Mouse (Mus musculus): Measurements from ENCODE around the gene Nol10. TPM values are rescaled to one million over a fixed set of nuclear protein-coding genes. Genes with fewer than 3 reads are reported as not detected.
"Not testable (repeated sequence)": the region's sequence is repeated elsewhere in the genome, so short reads cannot be mapped to it uniquely, and the experiment has no call there.

The Nol10 gene
- polyA plus RNA-seq, 1 experiment from 2014 or later = 35.4 TPM

DNA sequence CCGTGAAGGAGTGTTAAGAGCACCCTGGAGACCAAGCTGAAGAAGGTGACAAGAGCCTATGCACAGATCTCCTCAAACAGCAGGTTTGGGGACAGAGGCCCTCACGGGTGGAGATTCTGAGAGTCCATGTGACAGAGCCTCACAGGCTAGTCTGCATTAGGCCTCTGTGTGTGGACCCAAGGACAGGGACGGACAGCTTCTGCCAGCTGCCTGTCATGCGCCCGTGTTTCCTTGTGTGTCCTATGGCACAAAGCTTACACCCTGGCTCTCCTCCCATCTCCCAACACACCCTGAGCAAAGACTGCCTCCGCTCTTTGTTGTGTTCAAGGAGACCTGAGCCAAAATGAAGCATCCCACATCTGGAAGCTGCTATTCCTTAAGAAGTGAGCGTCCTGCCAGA is 97.0 kb downstream of the Nol10 start:
- 93% methylated on average over 7 of the region's 7 CpGs for WGBS
- H3K27me3 ChIP-seq = no peaks in the 10 kb centered on the region
- ATAC-seq (ENCODE audit: insufficient number of reproducible peaks, insufficient read depth, low FRiP score, low TSS enrichment) = no peak
- no peaks in the 10 kb centered on the region for H3K9me3 ChIP-seq
- H3K4me3 ChIP-seq = no peak overlapping the region
- peaks cover 4% of the 10 kb centered on the region; the same call in 1 of the 2 replicates for H3K4me1 ChIP-seq
- H3K9ac ChIP-seq = no peak overlapping the region
- H3K36me3 ChIP-seq = no peaks in the 10 kb centered on the region
- no peak overlapping the region for H3K4me2 ChIP-seq (replicated peaks)
- H3K27ac ChIP-seq = no peak overlapping the region

DNA sequence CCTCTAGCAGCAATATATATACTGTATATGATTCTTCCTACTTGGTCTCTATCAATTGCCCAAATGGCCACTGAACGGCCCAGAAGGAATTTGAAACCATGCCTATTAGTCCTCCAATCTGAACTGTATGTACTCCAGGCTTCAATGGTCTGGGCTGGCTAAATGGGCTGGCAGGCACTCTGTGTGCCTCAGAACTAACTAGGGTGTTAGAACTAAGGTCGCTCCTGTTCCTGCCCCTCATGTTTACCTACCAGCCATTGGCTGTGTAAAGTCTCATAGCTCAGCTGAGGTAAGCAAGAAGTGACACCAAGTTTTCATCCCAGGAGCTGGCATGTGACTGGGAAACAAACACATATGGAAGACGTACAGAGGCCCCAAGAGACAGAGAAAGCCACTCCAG is 100.5 kb downstream of the Nol10 start:
- no peak for ATAC-seq (ENCODE audit: insufficient number of reproducible peaks, insufficient read depth, low FRiP score, low TSS enrichment)
- Histone ChIP-seq H3K9ac (no peak overlapping the region), H3K4me2 (replicated peaks) (no peak overlapping the region), H3K4me1 (peaks cover 4% of the 10 kb centered on the region; the same call in 1 of the 2 replicates), H3K27me3 (no peaks in the 10 kb centered on the region), H3K27ac (no peak overlapping the region), H3K9me3 (no peaks in the 10 kb centered on the region), H3K4me3 (no peak overlapping the region), H3K36me3 (no peaks in the 10 kb centered on the region)
- WGBS = 65% methylated on average over 3 of the region's 3 CpGs

DNA sequence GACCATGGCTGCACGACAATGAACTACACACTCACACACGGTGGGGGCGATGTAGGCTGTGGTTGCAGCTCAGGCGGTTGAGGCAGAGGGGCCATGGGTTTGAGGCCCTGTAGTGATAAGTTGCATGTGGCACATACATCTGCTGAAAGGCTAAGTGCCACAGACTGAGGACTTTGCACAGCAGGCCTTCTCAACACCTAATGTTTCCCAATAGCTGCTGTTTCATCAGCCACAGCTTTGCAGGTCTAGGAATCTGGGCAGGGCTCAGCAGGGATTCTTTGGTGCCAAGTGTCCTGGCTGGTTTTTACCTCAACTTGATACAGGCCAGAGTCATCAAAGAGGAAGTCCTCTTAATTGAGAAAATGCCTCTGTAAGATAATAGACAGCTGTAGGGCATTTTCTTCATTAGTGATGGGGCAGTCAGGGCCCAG is 101.4 kb downstream of the Nol10 start:
- ATAC-seq (ENCODE audit: insufficient number of reproducible peaks, insufficient read depth, low FRiP score, low TSS enrichment) = no peak
- Histone ChIP-seq H3K9ac (no peak overlapping the region), H3K4me2 (replicated peaks) (no peak overlapping the region), H3K4me1 (no peaks in the 10 kb centered on the region), H3K27me3 (no peaks in the 10 kb centered on the region), H3K27ac (no peak overlapping the region), H3K4me3 (no peak overlapping the region), H3K9me3 (no peaks in the 10 kb centered on the region), H3K36me3 (no peaks in the 10 kb centered on the region)
- 91% methylated on average over 4 of the region's 4 CpGs for WGBS

DNA sequence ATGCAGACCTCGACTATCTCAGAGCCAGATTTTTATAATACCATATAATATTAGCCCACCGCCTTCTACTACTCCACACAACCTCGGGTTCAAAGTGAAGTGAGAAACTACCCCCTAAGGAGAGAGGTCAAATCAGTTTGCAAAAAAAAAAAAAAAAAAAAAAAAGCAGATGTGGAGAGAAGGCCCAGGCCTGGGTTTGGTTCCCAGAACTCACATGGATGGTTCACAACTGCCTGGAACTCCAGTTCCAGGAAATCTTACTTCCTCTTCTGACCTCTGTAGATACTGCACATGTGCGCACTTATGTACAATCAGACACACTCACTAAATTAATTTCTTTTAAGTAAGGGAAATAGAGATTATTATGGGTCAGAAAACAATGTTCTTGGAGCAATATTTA is 102.2 kb downstream of the Nol10 start:
- H3K27me3 ChIP-seq = no peaks in the 10 kb centered on the region
- H3K4me2 ChIP-seq (replicated peaks) = no peak overlapping the region
- no peak for ATAC-seq (ENCODE audit: insufficient number of reproducible peaks, insufficient read depth, low FRiP score, low TSS enrichment)
- no peak overlapping the region for H3K9ac ChIP-seq
- H3K4me3 ChIP-seq = no peak overlapping the region
- WGBS = 76% methylated on average over 4 of the region's 4 CpGs
- no peaks in the 10 kb centered on the region for H3K9me3 ChIP-seq
- no peaks in the 10 kb centered on the region for H3K4me1 ChIP-seq
- H3K36me3 ChIP-seq = no peaks in the 10 kb centered on the region
- H3K27ac ChIP-seq = no peak overlapping the region

DNA sequence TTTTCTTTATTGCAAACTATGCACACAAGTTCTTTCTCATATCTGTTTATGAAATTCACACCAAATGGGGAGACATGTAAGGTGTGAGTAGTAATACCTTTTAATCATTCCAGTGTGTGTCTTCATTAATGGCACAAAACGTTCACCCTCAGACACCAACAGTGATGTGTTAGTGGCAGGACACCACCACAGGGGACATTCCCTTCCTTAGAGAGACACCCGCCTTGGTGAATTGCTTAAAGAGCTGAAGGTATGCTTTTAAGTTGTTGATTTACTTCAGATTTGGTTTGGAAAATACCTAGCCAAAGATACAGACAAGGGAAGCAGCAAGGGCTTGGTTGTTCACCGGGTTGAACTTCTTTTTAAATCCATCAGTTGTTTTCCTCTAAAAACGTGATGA is 102.7 kb downstream of the Nol10 start:
- ATAC-seq (ENCODE audit: insufficient number of reproducible peaks, insufficient read depth, low FRiP score, low TSS enrichment) = no peak
- Histone ChIP-seq H3K9ac (no peak overlapping the region), H3K36me3 (no peaks in the 10 kb centered on the region), H3K4me3 (no peak overlapping the region), H3K27ac (no peak overlapping the region), H3K4me1 (no peaks in the 10 kb centered on the region), H3K4me2 (replicated peaks) (no peak overlapping the region), H3K9me3 (no peaks in the 10 kb centered on the region), H3K27me3 (no peaks in the 10 kb centered on the region)
- 71% methylated on average over 4 of the region's 4 CpGs for WGBS

DNA sequence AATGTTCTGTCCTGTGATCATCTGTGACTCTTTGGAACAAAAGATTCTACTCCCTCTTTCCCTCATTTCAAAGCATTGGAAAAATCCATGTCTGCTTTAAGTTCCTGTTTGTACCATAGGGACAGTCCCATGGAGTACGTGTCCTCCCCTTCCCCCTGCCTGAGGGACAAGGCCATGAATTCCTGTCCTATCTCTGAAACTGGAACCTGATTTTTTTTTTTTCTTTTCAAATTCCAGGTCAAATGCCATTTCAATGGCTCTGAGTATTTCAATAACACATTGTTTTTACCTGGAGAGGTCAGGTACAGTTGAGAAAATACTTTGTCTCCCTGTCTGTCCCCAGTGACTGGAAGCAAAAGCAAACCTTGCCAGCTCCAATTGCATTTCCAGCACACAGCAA is 104.0 kb downstream of the Nol10 start:
- ATAC-seq (ENCODE audit: insufficient number of reproducible peaks, insufficient read depth, low FRiP score, low TSS enrichment) = no peak
- Histone ChIP-seq H3K9ac (no peak overlapping the region), H3K4me1 (no peaks in the 10 kb centered on the region), H3K36me3 (no peaks in the 10 kb centered on the region), H3K9me3 (no peaks in the 10 kb centered on the region), H3K4me2 (replicated peaks) (no peak overlapping the region), H3K27me3 (no peaks in the 10 kb centered on the region), H3K4me3 (no peak overlapping the region), H3K27ac (no peak overlapping the region)
- 71% methylated on average over 1 of the region's 1 CpGs for WGBS

DNA sequence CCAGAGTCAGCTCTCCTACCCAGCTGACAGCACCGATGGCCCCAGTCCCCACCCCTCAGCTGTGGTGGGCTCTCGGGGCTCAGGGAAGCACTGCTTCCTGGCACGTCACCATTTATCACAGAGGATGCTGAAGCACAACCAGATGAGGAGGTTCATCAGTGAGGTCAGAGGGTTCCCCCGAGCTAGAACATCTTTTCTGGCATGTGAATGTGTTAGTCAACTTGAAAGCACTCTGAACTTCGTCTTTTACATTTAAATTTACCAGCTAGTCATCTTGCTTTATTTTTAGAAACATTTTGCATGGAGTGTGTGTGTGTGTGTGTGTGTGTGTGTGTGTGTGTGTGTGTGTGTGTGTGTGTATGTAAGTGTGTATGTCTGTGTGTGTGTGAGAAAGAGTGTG is 105.7 kb downstream of the Nol10 start:
- 50% methylated on average over 5 of the region's 5 CpGs for WGBS
- no peak overlapping the region for H3K4me3 ChIP-seq

DNA sequence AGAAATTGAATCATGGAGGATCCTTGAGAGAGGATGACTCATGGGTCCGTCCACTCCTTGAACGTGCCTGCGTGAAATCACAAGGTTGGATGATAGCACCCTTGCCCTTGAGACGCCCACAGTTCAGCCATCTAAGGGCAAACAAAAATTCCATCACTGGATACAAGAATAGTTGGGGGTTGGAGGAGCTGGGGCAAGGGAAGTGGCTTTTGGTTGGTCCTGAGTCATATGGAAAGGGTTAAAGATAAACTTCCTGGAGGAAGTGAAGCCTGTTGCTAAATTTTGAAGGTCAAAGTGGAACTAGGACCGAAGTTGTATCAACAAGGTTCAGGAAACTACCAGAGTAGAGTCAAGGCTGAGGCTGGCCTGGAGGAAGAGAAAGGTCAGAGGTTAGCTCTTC is 106.8 kb downstream of the Nol10 start:
- 74% methylated on average over 5 of the region's 5 CpGs for WGBS

More for the DNA sequence above, 105.7 kb downstream of the Nol10 start:
- no peaks in the 10 kb centered on the region for H3K36me3 ChIP-seq
- no peak overlapping the region for H3K27ac ChIP-seq
- no peaks in the 10 kb centered on the region for H3K9me3 ChIP-seq
- no peak overlapping the region for H3K4me2 ChIP-seq (replicated peaks)
- no peak for ATAC-seq (ENCODE audit: insufficient number of reproducible peaks, insufficient read depth, low FRiP score, low TSS enrichment)
- H3K4me1 ChIP-seq = no peaks in the 10 kb centered on the region
- H3K9ac ChIP-seq = no peak overlapping the region
- H3K27me3 ChIP-seq = no peaks in the 10 kb centered on the region

DNA sequence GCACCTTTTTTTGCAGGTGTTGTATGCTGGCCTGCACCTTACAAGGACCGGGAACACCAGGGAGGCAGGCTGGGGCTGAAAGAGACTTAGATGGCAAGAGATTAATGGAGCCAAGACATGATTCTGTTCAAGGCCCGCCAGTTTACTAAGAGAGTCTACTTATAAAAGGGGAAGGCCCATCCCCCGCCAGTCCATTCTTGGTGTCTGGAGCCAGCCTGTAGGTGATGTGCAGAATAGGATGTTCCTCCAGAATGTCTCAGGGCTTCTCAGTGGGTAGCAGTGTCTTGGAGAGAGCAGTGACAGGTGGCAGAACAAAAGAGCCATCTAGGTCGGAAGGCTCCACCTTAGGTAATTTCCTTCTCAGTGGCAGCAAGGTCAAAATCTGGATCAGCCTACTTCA is 111.0 kb downstream of the Nol10 start:
- H3K4me1 ChIP-seq; H3K9me3 ChIP-seq; H3K27me3 ChIP-seq; ATAC-seq (ENCODE audit: insufficient number of reproducible peaks, insufficient read depth, low FRiP score, low TSS enrichment); H3K9ac ChIP-seq; H3K36me3 ChIP-seq; H3K4me2 ChIP-seq (replicated peaks); H3K27ac ChIP-seq; H3K4me3 ChIP-seq: not testable (repeated sequence)
- WGBS = 90% methylated on average over 4 of the region's 4 CpGs

More for the DNA sequence above, 106.8 kb downstream of the Nol10 start:
- Histone ChIP-seq H3K9ac (no peak overlapping the region), H3K4me1 (no peaks in the 10 kb centered on the region), H3K27me3 (no peaks in the 10 kb centered on the region), H3K4me3 (no peak overlapping the region), H3K4me2 (replicated peaks) (no peak overlapping the region), H3K36me3 (no peaks in the 10 kb centered on the region), H3K27ac (no peak overlapping the region), H3K9me3 (0 out of 2 replicates have a peak, but pooled peaks cover 6% of the 10 kb centered on the region)
- no peak for ATAC-seq (ENCODE audit: insufficient number of reproducible peaks, insufficient read depth, low FRiP score, low TSS enrichment)

DNA sequence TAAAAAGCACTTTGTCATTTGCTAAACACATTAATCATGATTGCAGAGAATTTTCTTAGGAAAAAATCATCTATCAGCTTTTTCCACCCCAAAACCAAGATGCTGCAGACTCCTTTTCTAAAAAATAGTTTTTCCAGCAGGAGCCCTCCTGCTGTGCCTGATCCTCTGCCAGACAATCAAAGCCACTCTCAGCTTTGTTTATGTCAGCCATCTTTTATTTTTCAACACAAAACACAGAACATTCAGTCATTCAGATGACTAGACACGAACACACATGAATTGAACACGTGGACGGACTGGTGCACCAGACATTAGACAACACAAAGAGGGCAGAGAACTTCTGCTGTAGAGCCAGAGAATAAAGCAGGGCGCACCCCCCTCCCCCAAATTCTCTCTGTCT is 115.4 kb downstream of the Nol10 start:
- Histone ChIP-seq H3K9me3 (0 out of 2 replicates have a peak, but pooled peaks cover 8% of the 10 kb centered on the region), H3K36me3 (no peaks in the 10 kb centered on the region), H3K4me3 (no peak overlapping the region), H3K27ac (no peak overlapping the region), H3K4me1 (no peaks in the 10 kb centered on the region), H3K27me3 (no peaks in the 10 kb centered on the region), H3K9ac (no peak overlapping the region), H3K4me2 (replicated peaks) (no peak overlapping the region)
- 81% methylated on average over 4 of the region's 4 CpGs for WGBS
- no peak for ATAC-seq (ENCODE audit: insufficient number of reproducible peaks, insufficient read depth, low FRiP score, low TSS enrichment)

DNA sequence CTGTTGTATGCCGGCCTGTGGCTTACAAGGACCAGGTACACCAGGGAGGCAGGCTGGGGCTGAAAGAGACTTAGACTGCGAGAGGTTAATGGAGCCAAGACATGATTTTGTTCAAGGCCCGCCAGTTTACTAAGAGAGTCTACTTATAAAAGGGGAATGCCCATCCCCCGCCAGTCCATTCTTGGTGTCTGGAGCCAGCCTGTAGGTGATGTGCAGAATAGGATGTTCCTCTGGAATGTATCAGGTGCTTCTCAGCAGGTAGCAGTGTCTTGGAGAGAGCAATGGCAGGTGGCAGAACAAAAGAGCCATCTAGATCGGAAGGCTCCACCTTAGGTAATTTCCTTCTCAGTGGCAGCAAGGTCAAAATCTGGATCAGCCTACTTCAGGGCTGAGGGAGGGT is 116.3 kb downstream of the Nol10 start:
- H3K4me2 ChIP-seq (replicated peaks); H3K9me3 ChIP-seq; H3K4me1 ChIP-seq; ATAC-seq (ENCODE audit: insufficient number of reproducible peaks, insufficient read depth, low FRiP score, low TSS enrichment); H3K27me3 ChIP-seq; H3K27ac ChIP-seq; H3K36me3 ChIP-seq; H3K4me3 ChIP-seq; H3K9ac ChIP-seq: not testable (repeated sequence)
- 82% methylated on average over 5 of the region's 5 CpGs for WGBS

DNA sequence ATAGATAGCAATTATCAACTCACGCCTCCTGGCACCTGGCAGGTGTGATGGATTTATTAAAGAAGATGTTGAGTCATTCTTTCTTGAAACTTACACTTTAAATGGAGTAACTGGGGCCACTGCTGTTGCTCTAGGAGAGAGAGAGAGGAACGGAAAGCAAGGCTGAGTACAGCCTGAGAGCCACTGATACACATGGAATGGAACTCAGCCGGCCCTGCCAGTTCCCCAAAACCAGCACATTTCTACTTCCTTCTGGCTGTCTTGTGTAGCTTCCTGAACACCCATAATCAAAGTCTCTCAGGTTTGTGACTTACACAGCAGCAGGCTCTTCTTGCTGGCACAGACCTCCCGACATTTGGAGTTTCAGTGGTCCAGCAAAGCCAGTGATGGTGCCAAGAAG is 118.5 kb downstream of the Nol10 start:
- H3K4me1 ChIP-seq = no peaks in the 10 kb centered on the region
- no peak overlapping the region for H3K9ac ChIP-seq
- ATAC-seq (ENCODE audit: insufficient number of reproducible peaks, insufficient read depth, low FRiP score, low TSS enrichment) = no peak
- H3K27me3 ChIP-seq = no peaks in the 10 kb centered on the region
- no peak overlapping the region for H3K4me2 ChIP-seq (replicated peaks)
- H3K4me3 ChIP-seq = no peak overlapping the region
- H3K36me3 ChIP-seq = no peaks in the 10 kb centered on the region
- H3K9me3 ChIP-seq = no peaks in the 10 kb centered on the region
- WGBS = 81% methylated on average over 4 of the region's 4 CpGs
- no peak overlapping the region for H3K27ac ChIP-seq

DNA sequence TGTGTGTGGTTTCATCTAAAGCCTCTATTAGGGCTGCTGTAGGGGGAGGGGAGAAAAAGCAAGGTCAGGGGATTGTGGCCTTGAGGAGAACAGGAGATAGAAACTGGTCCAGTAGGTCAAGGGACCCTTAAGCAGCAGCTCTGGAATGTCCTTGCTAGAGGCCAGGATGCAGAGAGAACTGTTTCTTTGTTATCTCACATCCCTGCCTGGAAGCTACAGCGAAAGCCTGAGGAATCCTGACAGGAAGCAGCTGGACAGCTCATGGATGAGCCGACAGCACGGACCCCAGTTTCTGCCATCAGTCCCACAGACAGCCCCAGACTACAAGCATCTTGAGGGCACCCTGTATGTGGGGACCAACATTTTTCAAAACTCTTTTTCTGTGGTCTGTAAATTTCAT is 120.1 kb downstream of the Nol10 start:
- WGBS = 23% methylated on average over 3 of the region's 3 CpGs
- Histone ChIP-seq H3K4me2 (replicated peaks) (no peak overlapping the region), H3K36me3 (no peaks in the 10 kb centered on the region), H3K4me1 (no peaks in the 10 kb centered on the region), H3K4me3 (no peak overlapping the region), H3K27me3 (no peaks in the 10 kb centered on the region), H3K9ac (no peak overlapping the region), H3K27ac (no peak overlapping the region), H3K9me3 (no peaks in the 10 kb centered on the region)
- ATAC-seq (ENCODE audit: insufficient number of reproducible peaks, insufficient read depth, low FRiP score, low TSS enrichment) = no peak

Data from embryonic facial prominence, embryonic 12.5 days (tissue).